Mouse (Mus musculus): ENCODE measurements around the gene Zfp704.

- no peak for TF ChIP-seq POLR2A (IDR thresholded peaks at IDR 0.05; ENCODE audit: extremely low read depth, insufficient read depth, low read length)
- TF ChIP-seq CTCF (IDR thresholded peaks at IDR 0.05; ENCODE audit: extremely low read depth, insufficient read depth, low read length), result no peak
These were observed 154.5 kb downstream of the Zfp704 start for GRCm38 (mm10) chr3:9455351-9455750.

All from cortical plate, adult 2 months (tissue).